Mouse (Mus musculus) brain, embryonic 18.5 days (tissue): ENCODE results near the gene Thop1.
"Not testable (repeated sequence)": the region's sequence is repeated elsewhere in the genome, so short reads cannot be mapped to it uniquely, and the experiment has no call there.

ENCODE experiments used
- DNase-seq: peaks from one replicate; pipeline ENCODE4 v3.0.0-alpha.2; 2012; ENCODE audit warnings: low read depth, low spot score

Gene Thop1

DNA sequence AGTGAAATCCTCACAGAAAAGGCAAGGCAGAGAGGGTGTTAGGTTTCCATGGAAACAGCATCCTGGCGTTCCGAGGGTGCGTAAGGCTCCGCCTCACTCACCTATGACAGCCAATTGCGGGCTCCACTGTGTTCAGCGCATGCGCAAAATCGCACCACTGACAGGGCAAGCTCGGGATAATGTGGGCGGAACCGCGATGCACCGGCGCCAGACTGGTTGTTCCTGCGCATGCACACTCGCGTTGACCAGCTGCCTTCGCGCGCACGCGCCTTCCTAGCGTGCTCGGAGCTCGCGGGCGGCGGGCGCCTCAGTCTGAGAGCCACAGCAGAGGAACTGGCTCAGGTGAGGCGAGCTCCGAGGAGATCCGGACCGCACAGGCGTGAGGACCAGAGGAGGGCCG is at the start of gene Thop1:
Gene Thop1, plus strand, starts transcription at position 200 of the 400 bp plus-strand sequence.
- DNase-seq: peak; percentile 99

- no peak for DNase-seq
These were observed 49.6 kb upstream of the Thop1 start for GRCm38 (mm10) chr10:81020207-81020606.

DNA sequence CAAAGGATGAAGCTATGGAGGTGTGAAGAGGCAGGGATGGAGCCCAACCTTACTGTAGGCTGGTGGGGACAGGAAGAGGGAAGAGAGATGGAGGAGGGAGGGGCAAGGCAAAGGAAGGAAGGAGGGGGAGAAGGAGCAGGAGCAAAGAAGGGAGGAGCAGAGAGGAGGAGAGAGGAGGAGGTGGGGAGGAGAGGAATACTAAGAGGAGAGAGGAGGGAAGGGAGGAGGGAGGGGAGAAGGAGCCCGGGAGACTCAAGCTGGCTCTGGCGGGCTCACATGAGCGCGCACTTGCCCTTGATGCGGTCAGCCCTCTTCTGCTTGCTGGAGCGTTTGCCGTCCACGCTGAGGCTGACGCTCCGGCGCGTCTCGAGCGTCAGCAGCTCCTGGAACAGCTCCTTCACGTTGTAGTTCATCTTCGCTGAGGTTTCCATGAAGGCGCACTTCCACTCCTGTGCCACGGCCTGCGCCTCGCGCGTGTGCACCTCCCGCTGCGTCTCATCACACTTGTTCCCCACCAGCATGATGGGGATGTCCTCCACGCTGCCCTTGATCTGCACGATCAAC is 48.2 kb upstream of the Thop1 start:
- DNase-seq: no peak

GRCm38 (mm10) chr10:81022744-81023143 is 47.1 kb upstream of the Thop1 start:
- DNase-seq: no peak

- no peak for DNase-seq
These were observed 45.4 kb upstream of the Thop1 start for GRCm38 (mm10) chr10:81024346-81024937.

DNA sequence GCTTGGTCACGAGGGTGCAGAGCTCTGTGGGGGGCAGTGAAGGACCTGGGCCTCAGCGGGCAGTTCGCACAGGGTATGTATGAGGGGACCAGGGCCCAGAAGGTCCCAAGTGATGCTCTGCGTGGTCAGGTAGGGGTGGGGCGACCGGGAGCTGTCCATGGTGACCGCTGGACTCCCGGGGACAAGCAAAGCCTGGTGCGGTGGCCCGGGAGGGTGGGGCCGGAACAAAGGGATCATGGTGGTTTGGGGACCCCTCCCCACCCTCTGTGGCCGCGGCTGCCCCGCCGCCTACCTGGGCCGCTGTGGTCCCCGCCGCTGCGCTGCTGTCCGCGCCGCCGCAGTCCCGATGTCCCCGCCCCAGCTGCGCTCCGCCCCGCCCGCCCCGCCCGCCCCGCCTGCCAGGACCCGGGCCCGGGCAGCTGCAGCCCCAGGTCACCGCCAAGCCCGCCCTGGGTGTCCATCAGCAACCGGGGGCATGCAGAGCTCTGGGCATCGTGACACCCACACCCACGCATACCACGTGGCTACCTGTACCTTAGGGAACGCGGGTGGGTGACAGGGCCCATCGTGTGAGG is 44.7 kb upstream of the Thop1 start:
- DNase-seq: no peak

GRCm38 (mm10) chr10:81025639-81026275 is 44.1 kb upstream of the Thop1 start, which contains the start of gene Diras1:
Gene Diras1 (minus strand): TSS chr10:81025662.
- DNase-seq: no peak

DNA sequence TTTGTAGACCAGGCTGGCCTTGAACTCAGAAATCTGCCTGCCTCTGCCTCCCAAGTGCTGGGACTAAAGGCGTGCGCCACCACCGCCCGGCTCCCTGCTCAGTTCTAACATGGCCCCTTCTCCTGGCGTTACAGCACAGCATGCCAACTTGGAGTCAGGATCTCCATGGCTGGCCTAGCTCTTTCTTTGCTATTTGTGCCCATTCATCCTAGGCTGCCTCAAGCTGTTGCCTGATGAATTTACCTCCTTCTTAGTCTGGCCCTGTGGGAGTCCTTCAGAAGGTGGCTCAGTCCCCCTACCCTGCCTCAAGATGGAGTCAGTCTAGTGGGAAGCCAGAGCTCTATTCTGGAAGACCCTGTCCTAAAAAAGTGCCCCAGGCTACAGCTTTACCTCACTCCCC is 43.0 kb upstream of the Thop1 start:
- DNase-seq: no peak

DNA sequence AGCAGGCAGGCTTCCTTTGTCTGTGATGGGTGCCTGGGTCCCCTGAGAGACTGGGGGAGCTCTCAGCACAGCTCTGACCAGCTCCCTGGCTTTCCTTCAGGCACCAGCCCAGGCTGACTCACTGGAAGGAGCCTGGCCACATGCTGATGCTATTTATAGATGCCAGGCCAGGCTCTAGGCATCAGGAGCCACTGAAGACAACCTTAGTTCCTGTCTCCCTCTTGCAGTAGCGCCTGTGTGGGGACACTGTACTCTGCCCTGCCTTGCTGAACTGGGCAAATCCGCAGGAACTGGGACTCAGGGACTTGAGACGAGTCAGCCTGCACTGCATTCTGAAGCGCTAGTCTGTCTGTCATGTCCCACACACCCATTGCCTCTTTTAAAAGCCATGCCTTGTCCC is 42.5 kb upstream of the Thop1 start:
- DNase-seq: no peak

- DNase-seq: no peak
These were observed 41.6 kb upstream of the Thop1 start for GRCm38 (mm10) chr10:81028219-81028618.

DNA sequence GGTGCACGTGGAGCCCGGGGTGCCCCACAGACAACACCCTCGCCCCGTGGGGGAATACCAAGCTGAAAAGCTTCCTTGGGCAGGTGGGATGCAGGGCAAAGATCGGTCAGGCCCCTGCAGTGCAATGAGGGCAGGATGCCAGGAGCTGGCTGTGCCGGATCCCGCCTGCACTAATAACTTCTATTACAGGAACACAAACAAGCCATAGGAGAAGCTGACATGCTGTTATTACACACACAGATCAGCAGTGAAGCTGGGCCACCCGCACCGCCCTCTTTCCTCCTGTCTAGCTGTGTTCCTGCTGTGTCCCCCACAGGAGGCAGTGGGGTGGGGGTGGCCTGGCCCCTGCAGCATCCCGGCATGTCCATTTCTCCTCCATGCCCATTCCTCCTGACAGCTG is 40.8 kb upstream of the Thop1 start:
- DNase-seq: no peak

- DNase-seq: no peak
These were observed 36.2 kb upstream of the Thop1 start for GRCm38 (mm10) chr10:81033586-81033985.

DNA sequence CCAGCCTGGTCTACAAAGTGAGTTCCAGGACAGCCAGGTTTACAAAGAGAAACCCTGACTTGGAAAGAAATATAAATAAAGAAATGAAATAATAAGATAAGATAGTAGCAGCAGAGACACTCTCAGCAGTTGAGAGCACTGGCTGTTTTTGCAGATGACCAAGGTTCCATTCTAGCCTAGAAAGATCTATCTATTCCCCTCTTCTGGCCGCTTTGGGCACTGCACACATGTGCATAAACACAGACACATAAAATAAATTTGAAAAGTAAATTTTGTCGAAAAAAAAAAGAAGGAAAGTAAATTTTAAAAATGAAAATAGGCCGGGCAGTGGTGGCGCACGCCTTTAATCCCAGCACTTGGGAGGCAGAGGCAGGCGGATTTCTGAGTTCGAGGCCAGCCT is 33.6 kb upstream of the Thop1 start:
- no peak for DNase-seq

DNA sequence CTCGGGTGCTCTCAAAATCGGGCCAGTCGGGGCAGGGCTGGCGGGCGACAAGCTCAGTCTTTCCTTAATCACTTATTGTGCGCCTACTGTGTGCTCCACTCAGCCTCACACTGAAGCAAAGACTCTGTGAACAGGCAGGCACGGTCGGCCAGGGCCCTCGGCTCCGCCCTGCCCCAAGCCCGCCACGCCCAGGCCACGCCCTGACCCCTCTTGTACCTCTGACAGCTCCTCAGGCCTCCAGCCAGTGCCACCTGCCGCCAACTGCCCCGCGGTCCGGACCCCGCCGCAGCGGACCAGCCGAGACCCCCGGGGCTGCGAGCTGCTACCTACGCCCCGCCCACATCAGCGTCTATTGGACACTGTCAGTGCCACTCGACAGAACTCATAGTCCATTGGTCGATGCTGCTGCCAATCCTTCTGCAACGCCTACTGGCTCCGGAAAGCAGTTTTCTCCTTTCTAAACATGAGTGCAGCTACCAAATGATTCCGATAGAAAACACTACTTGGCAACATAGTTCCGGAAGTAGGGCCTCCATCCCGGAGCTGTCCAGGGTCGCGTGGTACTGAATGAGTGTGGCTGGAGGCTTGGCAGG is 32.8 kb upstream of the Thop1 start, which contains the start of gene Slc39a3:
Gene Slc39a3, minus strand, starts transcription at position 439 of the 593 bp plus-strand sequence.
- peak; percentile 96 for DNase-seq

DNA sequence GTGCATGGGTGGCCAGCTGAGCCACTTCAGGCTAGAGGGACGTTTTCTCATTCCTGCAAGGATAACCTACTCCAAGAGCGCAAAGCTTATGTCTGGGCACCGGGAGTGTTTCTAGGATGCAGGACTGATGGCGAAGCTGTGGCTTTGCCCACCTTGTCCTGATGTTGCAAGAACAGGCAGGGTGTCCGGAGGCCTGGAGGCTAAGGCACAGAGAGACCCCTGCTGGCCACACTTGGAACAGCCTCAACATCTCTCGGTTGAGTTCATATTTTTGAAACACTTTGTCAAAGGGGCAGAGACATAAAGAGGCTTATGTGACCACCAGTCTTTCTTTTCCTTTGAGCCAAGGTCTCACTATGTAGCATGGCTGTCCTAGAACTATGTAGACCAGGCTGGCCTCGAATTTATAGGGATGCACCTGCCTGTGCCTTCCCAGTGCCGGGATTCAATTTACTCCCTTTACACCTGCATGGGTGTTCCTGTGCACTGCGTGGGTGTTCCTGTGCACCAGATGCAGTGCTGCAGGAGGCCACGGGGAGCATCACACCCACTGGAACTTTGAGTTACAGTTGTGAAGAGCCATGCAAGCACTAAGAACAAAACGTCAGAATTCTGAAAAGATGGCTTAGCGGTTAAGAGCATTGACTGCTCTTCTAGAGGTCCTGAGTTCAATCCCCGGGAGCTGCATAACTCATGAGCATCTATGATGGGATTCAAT is 28.2 kb upstream of the Thop1 start:
- no peak for DNase-seq

DNA sequence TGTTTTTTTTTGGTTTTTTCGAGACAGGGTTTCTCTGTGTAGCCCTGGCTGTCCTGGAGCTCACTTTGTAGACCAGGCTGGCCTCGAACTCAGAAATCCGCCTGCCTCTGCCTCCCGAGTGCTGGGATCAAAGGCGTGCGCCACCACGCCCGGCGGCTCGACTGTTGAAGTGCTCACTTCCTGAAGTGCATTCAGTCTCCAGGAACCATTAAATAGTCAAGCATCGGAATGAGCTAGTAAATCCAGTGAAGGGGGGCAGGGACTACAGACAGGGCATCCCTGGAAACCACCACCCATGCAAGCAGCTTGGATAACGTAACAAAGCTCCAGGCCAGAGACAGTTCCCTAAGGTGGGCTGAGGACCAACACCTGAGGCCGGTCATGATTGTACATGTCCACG is 24.6 kb upstream of the Thop1 start:
- DNase-seq: not testable (repeated sequence)

DNA sequence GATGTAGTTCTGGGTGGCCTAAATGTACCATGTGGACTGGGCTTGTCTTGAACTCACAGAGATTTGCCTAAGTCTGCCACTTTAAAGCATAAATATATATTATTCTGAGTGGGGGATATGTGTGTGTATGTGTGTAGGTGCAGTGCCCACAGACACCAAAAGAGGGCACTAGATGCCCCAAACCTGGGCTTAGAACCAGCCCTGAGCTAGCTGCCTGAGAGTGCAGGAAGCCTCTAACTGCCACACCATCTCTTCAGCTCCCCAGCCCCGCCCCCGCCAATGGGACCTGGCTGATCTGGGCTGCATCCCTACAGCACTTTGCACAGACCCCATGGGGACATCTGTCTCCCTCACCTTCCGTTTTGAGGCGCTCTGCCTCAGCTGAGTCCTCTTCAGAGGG is 19.2 kb upstream of the Thop1 start:
- no peak for DNase-seq

DNA sequence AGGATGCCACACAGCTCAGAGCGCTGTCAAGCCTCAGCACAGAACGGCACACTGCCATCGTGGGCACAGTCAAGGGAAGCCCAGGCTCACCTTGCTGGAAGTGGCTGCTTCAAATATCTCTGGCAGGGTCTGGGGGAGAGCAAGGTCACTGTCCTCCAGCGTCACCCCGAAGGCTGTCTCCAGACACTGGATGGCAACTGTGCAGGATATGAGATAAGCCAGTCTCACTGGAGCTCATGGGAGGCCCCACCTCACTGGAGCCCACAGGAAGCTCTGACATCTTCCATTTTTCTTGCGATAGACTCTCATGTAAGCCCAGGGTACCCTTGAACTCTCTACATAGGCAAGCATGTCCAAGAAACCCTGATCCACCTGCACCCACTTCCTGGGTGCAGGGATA is 18.7 kb upstream of the Thop1 start:
- no peak for DNase-seq

- no peak for DNase-seq
These were observed 17.3 kb upstream of the Thop1 start for GRCm38 (mm10) chr10:81052577-81052976.

DNA sequence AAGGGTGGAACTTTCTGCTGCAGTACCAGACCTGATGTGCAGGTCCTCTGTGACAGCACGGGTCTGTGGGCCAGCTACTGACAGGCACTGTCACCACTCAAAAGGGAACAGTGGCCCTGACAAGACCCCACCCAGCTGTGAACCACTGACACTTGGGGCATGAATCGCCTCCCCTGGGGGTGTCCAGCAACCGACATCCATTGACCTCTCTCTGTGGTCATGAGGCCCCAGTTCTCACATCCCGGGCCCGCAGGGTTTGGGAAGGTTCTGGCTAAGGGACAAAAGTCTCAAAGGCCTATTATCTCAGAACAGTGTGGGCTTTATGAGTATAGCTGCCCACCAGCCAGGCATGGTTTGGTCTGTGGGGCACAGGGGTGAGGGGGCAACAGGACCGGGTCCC is 14.7 kb upstream of the Thop1 start:
- DNase-seq: no peak

DNA sequence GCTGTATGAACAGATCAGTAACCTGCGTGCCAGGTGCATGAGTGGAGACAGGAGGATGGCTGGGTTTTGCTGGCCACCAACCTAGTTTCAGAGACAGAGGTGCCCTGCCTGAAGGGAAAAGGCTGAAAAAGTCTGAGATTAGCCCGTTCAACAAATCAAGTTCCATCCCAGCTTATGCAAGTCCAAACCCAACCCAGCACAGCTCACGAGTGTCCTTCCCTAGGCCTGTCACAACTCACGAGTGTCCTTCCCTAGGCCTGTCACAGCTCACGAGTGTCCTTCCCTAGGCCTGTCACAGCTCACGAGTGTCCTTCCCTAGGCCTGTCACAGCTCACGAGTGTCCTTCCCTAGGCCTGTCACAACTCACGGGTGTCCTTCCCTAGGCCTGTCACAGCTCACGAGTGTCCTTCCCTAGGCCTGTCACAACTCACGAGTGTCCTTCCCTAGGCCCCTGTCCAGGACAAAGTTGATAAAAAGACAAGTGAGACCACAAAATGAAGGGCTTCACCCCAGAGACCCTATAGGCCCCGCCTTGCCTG is 14.0 kb upstream of the Thop1 start:
- not testable (repeated sequence) for DNase-seq
